Mouse (Mus musculus) embryonic facial prominence, embryonic 15.5 days (tissue): ENCODE data around the gene Msi2. TPM values are rescaled to one million over a fixed set of nuclear protein-coding genes. Genes with fewer than 3 reads are reported as not detected.

Source experiments
- ATAC-seq: fragments of 200-750 bp; cut with Nextera tagmentation; 2 replicates; pipeline ENCODE4 v1.8.0; 2017; ENCODE audit warnings: low read depth, moderate TSS enrichment; ENCODE audit not compliant: insufficient number of reproducible peaks, low FRiP score, low TSS enrichment
- H3K27ac ChIP-seq: fragments of 300-500 bp; sonication (generic); replicated peaks from 2 replicates; pipeline ENCODE4 v1.5.1; 2015; ENCODE audit warnings: mild to moderate bottlenecking, inconsistent platforms
- H3K27me3 ChIP-seq: fragments of 300-500 bp; sonication (generic); 2 replicates; pipeline ENCODE4 v1.6.1; 2015; ENCODE audit warnings: inconsistent platforms
- H3K36me3 ChIP-seq: fragments of 300-500 bp; sonication (generic); 2 replicates; pipeline ENCODE4 v1.6.1; 2015; ENCODE audit warnings: mild to moderate bottlenecking, inconsistent platforms
- H3K4me1 ChIP-seq: fragments of 300-500 bp; sonication (generic); 2 replicates; pipeline ENCODE4 v1.6.1; 2015; ENCODE audit warnings: inconsistent platforms
- H3K4me2 ChIP-seq: fragments of 300-500 bp; sonication (generic); replicated peaks from 2 replicates; pipeline ENCODE4 v1.6.1; 2015; ENCODE audit warnings: mild to moderate bottlenecking, inconsistent platforms
- H3K4me3 ChIP-seq: fragments of 300-500 bp; sonication (generic); replicated peaks from 2 replicates; pipeline ENCODE4 v1.5.1; 2015; ENCODE audit warnings: mild to moderate bottlenecking, inconsistent platforms
- H3K9ac ChIP-seq: fragments of 300-500 bp; sonication (generic); 2 replicates; pipeline ENCODE4 v1.6.1; 2015; ENCODE audit warnings: inconsistent platforms
- H3K9me3 ChIP-seq: fragments of 300-500 bp; sonication (generic); replicated peaks from 2 replicates; pipeline ENCODE4 v1.6.1; 2016; ENCODE audit warnings: inconsistent platforms
- WGBS: fragments of 180-500 bp; shearing (Covaris S2); methylation state at CpG from one replicate; pipeline ENCODE4 v1.1.7; 2015; 5-methylcytosine and 5-hydroxymethylcytosine counted together
- polyA plus RNA-seq: library from polyadenylated mRNA; unstranded; fragments of >200 nt; fragmentation: Nextera tagmentation; extraction: Ambion mirVana; gene quantifications from 2 replicates; pipeline ENCODE4 v1.2.1, GENCODE M21; 2015

Msi2 gene
- polyA plus RNA-seq, 1 experiment from 2014 or later: 19.7 TPM

- ATAC-seq: no peak
- no peaks in the 10 kb centered on the region for H3K36me3 ChIP-seq
- H3K9ac ChIP-seq: no peak overlapping the region
- no peak overlapping the region for H3K4me2 ChIP-seq
- 92% methylated on average over 3 of the region's 3 CpGs for WGBS
- H3K27ac ChIP-seq: no peak overlapping the region
- H3K27me3 ChIP-seq: no peaks in the 10 kb centered on the region
- no peak overlapping the region for H3K4me3 ChIP-seq
- H3K4me1 ChIP-seq: peaks cover 24% of the 10 kb centered on the region; the same call in 1 of the 2 replicates
- no peaks in the 10 kb centered on the region for H3K9me3 ChIP-seq
These were observed 86.4 kb downstream of the Msi2 start for GRCm38 (mm10) chr11:88631932-88632230.

DNA sequence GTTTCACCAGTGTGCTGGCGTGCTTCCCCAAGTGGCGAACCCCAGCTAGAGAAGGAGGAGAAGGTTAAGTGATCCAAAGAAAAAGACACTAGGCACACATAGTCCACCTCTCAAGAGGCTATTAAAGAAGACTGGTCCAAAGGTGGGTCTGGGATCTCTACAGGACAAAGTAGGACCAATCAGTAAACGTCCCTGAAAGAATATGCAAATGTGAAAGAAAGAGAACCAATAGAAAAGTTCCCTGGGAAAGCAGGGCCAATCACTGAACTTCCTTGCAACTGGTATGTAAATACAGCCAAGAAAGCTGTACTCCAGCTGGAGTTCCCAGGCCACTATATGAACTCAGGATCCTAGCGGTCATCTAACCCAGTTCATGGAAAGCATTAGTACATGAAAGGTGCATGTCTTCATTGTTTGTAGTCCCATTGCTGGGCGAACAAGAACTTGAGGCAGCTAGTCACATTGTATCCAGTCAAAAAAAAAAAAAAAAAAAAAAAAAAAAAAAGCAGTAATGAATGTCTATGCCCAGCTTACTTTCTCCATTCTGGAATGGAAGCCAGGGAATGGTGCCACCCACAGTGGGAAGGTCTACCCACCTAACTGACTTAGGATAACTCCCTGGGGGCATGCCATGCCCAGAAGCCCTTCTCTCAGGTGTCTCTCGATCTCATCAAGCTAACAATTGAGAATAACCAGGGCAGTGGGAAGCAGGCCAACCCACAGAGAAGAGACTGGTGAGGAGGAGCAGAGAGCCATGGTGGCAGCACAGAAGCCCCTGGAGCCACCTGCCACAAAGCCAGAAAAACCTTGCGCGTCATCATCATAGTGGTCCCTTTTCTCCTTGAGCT, 87.0 kb downstream of the Msi2 start:
- no peak overlapping the region for H3K4me3 ChIP-seq
- H3K9ac ChIP-seq: no peak overlapping the region
- no peak overlapping the region for H3K27ac ChIP-seq
- 84% methylated on average over 8 of the region's 8 CpGs for WGBS
- peaks cover 22% of the 10 kb centered on the region for H3K4me1 ChIP-seq
- no peaks in the 10 kb centered on the region for H3K27me3 ChIP-seq
- no peaks in the 10 kb centered on the region for H3K9me3 ChIP-seq
- no peak overlapping the region for H3K4me2 ChIP-seq
- ATAC-seq: no peak
- no peaks in the 10 kb centered on the region for H3K36me3 ChIP-seq

GRCm38 (mm10) chr11:88629619-88630018, 88.7 kb downstream of the Msi2 start:
- 62% methylated on average over 4 of the region's 4 CpGs for WGBS
- Histone ChIP-seq H3K4me3 (no peak overlapping the region), H3K4me2 (no peak overlapping the region), H3K27ac (no peak overlapping the region), H3K9me3 (no peaks in the 10 kb centered on the region), H3K4me1 (peaks cover 29% of the 10 kb centered on the region), H3K27me3 (no peaks in the 10 kb centered on the region), H3K36me3 (no peaks in the 10 kb centered on the region), H3K9ac (no peak overlapping the region)
- no peak for ATAC-seq

- Histone ChIP-seq H3K9me3 (no peaks in the 10 kb centered on the region), H3K4me1 (peaks cover 29% of the 10 kb centered on the region), H3K4me2 (no peak overlapping the region), H3K36me3 (no peaks in the 10 kb centered on the region), H3K27ac (no peak overlapping the region), H3K27me3 (no peaks in the 10 kb centered on the region), H3K4me3 (no peak overlapping the region), H3K9ac (no peak overlapping the region)
- WGBS: 74% methylated on average over 4 of the region's 4 CpGs
- no peak for ATAC-seq
These were observed 89.1 kb downstream of the Msi2 start for GRCm38 (mm10) chr11:88629165-88629564.

DNA sequence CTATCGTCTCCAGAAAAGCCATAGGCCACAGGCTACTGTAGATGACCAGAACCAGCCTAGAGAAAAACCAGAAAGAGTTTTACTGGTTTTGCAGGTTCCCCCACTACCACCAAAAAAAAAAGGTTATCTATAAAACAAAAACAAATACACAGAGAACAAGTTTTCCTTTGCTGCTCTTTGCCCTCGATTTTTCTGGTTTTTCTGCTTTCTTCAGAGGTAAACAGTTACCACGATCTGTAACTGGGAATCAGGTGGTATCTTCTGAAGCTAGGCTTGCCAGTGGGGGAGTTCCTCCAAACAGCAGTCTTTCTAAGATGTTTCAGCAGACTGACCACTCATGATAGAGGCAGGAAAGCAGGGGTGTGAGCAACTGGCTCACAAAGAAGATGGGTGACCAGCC, 89.6 kb downstream of the Msi2 start:
- no peak for ATAC-seq
- 58% methylated on average over 3 of the region's 3 CpGs for WGBS
- Histone ChIP-seq H3K4me3 (no peak overlapping the region), H3K9ac (no peak overlapping the region), H3K27ac (no peak overlapping the region), H3K27me3 (no peaks in the 10 kb centered on the region), H3K9me3 (no peaks in the 10 kb centered on the region), H3K4me2 (no peak overlapping the region), H3K36me3 (no peaks in the 10 kb centered on the region), H3K4me1 (peaks cover 29% of the 10 kb centered on the region)

DNA sequence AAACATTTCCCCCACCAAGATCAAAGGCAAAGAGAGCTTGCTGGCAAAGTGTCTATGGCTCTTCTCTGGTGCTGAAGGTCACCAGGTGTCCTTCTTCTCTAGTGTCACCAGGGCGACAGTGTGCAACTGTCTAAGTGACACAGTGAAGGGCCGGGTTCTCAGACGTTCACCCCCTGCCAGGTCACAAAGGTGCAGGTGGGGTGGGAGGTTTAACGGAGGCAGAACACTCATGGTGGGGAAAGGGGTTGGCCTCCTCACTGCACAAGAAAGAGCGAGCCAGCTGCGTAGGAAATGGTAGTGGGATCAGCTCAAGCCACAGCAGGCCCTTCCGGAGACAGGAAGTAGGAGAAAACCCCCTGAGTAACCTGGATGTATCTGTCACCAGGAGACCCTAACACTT, 91.0 kb downstream of the Msi2 start:
- peaks cover 38% of the 10 kb centered on the region for H3K4me1 ChIP-seq
- H3K9me3 ChIP-seq: no peaks in the 10 kb centered on the region
- no peaks in the 10 kb centered on the region for H3K27me3 ChIP-seq
- H3K4me2 ChIP-seq: no peak overlapping the region
- no peak for ATAC-seq
- WGBS: 49% methylated on average over 7 of the region's 7 CpGs
- no peaks in the 10 kb centered on the region for H3K36me3 ChIP-seq
- no peak overlapping the region for H3K4me3 ChIP-seq
- H3K27ac ChIP-seq: no peak overlapping the region
- no peak overlapping the region for H3K9ac ChIP-seq

DNA sequence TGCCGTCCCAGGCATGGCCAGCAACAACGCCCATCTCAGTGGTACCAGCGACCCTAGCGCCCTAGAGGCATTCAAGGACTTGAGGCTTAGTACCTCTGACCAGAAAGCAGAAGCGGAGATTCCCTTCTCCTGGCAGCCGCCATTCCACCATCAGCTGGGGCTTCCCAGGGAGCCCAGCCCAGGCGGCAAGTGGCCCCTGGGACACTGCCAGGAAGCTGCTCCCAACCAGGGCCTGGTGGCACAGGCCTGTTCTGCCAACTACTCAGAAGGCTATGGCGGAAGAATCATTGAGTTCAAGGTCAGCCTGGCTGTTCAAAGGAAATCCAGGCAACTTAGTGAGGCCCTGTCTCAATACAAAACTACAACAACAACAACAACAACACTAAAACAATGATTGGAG, 91.7 kb downstream of the Msi2 start:
- no peak overlapping the region for H3K4me2 ChIP-seq
- peaks cover 41% of the 10 kb centered on the region for H3K4me1 ChIP-seq
- no peak overlapping the region for H3K27ac ChIP-seq
- H3K9ac ChIP-seq: no peak overlapping the region
- WGBS: 63% methylated on average over 8 of the region's 8 CpGs
- no peak for ATAC-seq
- no peaks in the 10 kb centered on the region for H3K9me3 ChIP-seq
- H3K36me3 ChIP-seq: no peaks in the 10 kb centered on the region
- H3K27me3 ChIP-seq: no peaks in the 10 kb centered on the region
- no peak overlapping the region for H3K4me3 ChIP-seq

DNA sequence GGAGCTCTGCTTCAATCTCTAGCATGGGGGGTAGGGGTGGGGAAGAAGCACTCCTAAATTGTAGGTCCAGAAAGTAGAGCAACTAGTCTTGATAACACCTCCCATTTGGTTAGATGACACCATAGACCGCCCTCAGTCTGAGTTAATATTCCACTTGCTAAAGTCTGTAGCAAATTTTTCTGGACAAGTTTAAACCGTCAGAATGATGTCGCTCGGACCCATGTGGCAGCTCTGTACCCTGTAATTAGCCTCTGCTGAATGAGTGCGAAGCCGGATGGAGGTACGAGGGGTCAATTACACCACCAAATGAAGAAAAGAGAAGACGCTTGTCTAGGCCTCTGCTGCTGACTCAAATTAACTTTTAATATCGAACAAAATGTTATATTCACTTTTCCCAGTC, 92.3 kb downstream of the Msi2 start:
- peaks cover 44% of the 10 kb centered on the region for H3K4me1 ChIP-seq
- H3K27ac ChIP-seq: no peak overlapping the region
- 60% methylated on average over 9 of the region's 9 CpGs for WGBS
- H3K4me2 ChIP-seq: no peak overlapping the region
- no peaks in the 10 kb centered on the region for H3K27me3 ChIP-seq
- no peaks in the 10 kb centered on the region for H3K9me3 ChIP-seq
- H3K4me3 ChIP-seq: no peak overlapping the region
- ATAC-seq: no peak
- H3K9ac ChIP-seq: no peak overlapping the region
- H3K36me3 ChIP-seq: no peaks in the 10 kb centered on the region

DNA sequence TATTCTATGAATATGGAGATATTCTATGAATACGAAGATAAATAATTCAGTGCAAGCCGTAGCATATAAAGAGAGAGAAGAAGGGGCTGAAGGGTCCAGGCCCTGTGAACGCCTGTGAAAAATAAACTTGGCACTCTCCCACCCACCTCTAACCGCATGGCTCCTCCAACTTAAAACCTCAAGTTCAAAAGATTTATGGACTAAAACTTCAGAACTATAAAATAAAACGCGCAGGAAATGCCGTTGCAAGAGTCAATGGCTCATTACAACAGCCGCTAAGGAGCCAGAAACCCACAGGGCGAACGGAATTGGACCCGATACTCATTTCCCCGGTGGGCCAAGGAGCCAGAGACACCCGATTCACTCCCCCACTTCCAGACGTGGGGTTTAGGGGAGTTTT, 93.2 kb downstream of the Msi2 start:
- peaks cover 52% of the 10 kb centered on the region for H3K4me1 ChIP-seq

DNA sequence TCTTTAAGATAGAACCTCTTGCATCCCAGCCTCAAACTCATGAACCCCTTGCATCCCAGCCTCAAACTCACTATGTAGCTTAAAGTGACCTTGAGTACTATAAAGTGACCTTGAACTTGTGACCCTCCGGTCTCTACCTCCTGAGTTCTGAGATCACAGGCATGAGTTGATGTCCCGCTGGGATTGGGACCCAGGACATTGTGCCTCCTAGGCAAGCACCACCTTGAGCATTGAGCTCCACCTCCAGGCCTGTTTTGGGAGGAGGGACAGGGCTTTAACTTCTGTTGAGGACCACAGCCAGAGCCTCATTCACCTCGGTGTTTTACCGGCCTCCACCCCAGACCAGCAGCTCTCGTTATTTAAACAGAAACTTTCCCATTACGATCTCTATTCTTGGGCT, 93.7 kb downstream of the Msi2 start:
- no peak overlapping the region for H3K9ac ChIP-seq

More for the DNA sequence above, 93.2 kb downstream of the Msi2 start:
- Histone ChIP-seq H3K4me2 (no peak overlapping the region), H3K4me3 (no peak overlapping the region), H3K27ac (no peak overlapping the region), H3K9ac (no peak overlapping the region), H3K9me3 (no peaks in the 10 kb centered on the region), H3K36me3 (no peaks in the 10 kb centered on the region), H3K27me3 (no peaks in the 10 kb centered on the region)
- no peak for ATAC-seq
- WGBS: 65% methylated on average over 14 of the region's 14 CpGs

DNA sequence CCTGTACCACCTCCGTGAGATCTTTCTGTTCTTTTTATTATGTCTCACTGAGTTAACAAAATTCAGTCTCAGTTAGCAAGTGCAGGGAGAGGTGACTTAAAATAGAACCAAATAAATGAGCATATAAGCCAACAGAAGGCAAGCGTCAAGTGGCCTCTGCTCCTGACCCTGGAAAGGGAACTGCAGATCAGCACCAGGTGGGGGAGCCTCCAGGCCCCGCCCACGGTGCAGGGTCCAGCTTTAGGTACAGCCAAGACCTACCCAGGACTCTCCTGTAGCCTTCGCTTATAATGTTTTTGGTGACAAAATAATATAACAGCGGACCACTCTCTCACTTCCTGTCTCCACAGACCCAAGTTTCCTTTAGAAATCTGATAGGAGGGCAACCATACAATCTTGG, 94.6 kb downstream of the Msi2 start:
- no peak overlapping the region for H3K27ac ChIP-seq
- H3K36me3 ChIP-seq: no peaks in the 10 kb centered on the region
- no peak overlapping the region for H3K4me3 ChIP-seq
- no peaks in the 10 kb centered on the region for H3K9me3 ChIP-seq
- peaks cover 55% of the 10 kb centered on the region for H3K4me1 ChIP-seq
- WGBS: 77% methylated on average over 6 of the region's 6 CpGs
- ATAC-seq: no peak
- no peak overlapping the region for H3K9ac ChIP-seq
- H3K4me2 ChIP-seq: no peak overlapping the region
- no peaks in the 10 kb centered on the region for H3K27me3 ChIP-seq

More for the DNA sequence above, 93.7 kb downstream of the Msi2 start:
- Histone ChIP-seq H3K4me1 (peaks cover 55% of the 10 kb centered on the region), H3K27me3 (no peaks in the 10 kb centered on the region), H3K27ac (no peak overlapping the region), H3K4me2 (no peak overlapping the region), H3K4me3 (no peak overlapping the region), H3K36me3 (no peaks in the 10 kb centered on the region), H3K9me3 (no peaks in the 10 kb centered on the region)
- ATAC-seq: no peak
- whole genome bisulfite sequencing: 73% methylated on average over 6 of the region's 6 CpGs

GRCm38 (mm10) chr11:88622496-88622895, 95.8 kb downstream of the Msi2 start:
- no peak overlapping the region for H3K27ac ChIP-seq
- WGBS: 37% methylated on average over 6 of the region's 6 CpGs
- no peaks in the 10 kb centered on the region for H3K9me3 ChIP-seq
- H3K4me2 ChIP-seq: no peak overlapping the region
- H3K36me3 ChIP-seq: no peaks in the 10 kb centered on the region
- no peak overlapping the region for H3K4me3 ChIP-seq
- H3K27me3 ChIP-seq: no peaks in the 10 kb centered on the region
- no peak for ATAC-seq
- H3K9ac ChIP-seq: no peak overlapping the region
- peaks cover 58% of the 10 kb centered on the region for H3K4me1 ChIP-seq
